Mouse (Mus musculus) duodenum, adult 2 months (tissue): ENCODE measurements around the gene Mrpl38. TPM values are rescaled to one million over a fixed set of nuclear protein-coding genes. Genes with fewer than 3 reads are reported as not detected.

Experiments
- polyA plus RNA-seq: library from polyadenylated mRNA; depleted of rRNA; stranded (reverse); fragments of >200 nt; gene quantifications from 2 replicates; pipeline ENCODE4 v1.2.3, GENCODE M21; 2012; ENCODE audit warnings: low replicate concordance; rRNA removed

The Mrpl38 gene
- polyA plus RNA-seq, result 57.3 and 106 TPM in 2 replicates

GRCm38 (mm10) chr11:116138468-116139138 lies at the start of gene Mrpl38:
Gene Mrpl38 (minus strand): TSS chr11:116138868.

GRCm38 (mm10) chr11:116167884-116168439 lies 29.3 kb upstream of the Mrpl38 start, which contains the start of gene Fbf1:
Gene Fbf1 (minus strand): TSS chr11:116168166.

GRCm38 (mm10) chr11:116130488-116131205 lies 8.0 kb downstream of the Mrpl38 start, which contains the start of gene Trim65:
Gene Trim65 (minus strand): TSS chr11:116131128.

GRCm38 (mm10) chr11:116127156-116127980 lies 11.3 kb downstream of the Mrpl38 start, which contains the start of gene Trim47:
Gene Trim47 (minus strand): TSS chr11:116127210.

GRCm38 (mm10) chr11:116086258-116087193 lies 52.1 kb downstream of the Mrpl38 start, which contains the start of gene Wbp2:
Gene Wbp2 (minus strand): TSS chr11:116086995.

Other genes with a start within 250 kb of the Mrpl38 start
- 0.71 and 1.8 TPM in 2 replicates for gene Smim5, start 238.9 kb downstream of the Mrpl38 start, polyA plus RNA-seq
- 6.3 and 7.1 TPM in 2 replicates for gene Smim6, start 226.9 kb downstream of the Mrpl38 start, polyA plus RNA-seq
- gene Sap30bp, start 205.6 kb downstream of the Mrpl38 start, polyA plus RNA-seq, result 20.5 and 22.2 TPM in 2 replicates
- gene Recql5, start 205.4 kb downstream of the Mrpl38 start, polyA plus RNA-seq, result 11.2 and 15.0 TPM in 2 replicates
- gene Itgb4, start 164.2 kb downstream of the Mrpl38 start, polyA plus RNA-seq, result 58.5 and 81.0 TPM in 2 replicates
- gene Galk1, start 126.1 kb downstream of the Mrpl38 start, polyA plus RNA-seq, result 75.5 and 95.6 TPM in 2 replicates
- gene H3f3b, start 110.9 kb downstream of the Mrpl38 start, polyA plus RNA-seq, result 118 and 156 TPM in 2 replicates
- gene Unk, start 108.5 kb downstream of the Mrpl38 start, polyA plus RNA-seq, result 16.6 and 27.4 TPM in 2 replicates
- gene Unc13d, start 60.9 kb downstream of the Mrpl38 start, polyA plus RNA-seq, result 5.5 and 11.2 TPM in 2 replicates
- 285 and 420 TPM in 2 replicates for gene Wbp2, start 51.9 kb downstream of the Mrpl38 start, polyA plus RNA-seq
- 36.2 and 37.8 TPM in 2 replicates for gene Trim47, start 11.7 kb downstream of the Mrpl38 start, polyA plus RNA-seq
- 10.0 and 11.2 TPM in 2 replicates for gene Trim65, start 7.7 kb downstream of the Mrpl38 start, polyA plus RNA-seq
- 4.7 and 8.8 TPM in 2 replicates for gene Fbf1, start 29.3 kb upstream of the Mrpl38 start, polyA plus RNA-seq
- gene Ten1, start 60.0 kb upstream of the Mrpl38 start, polyA plus RNA-seq, result 19.6 and 27.1 TPM in 2 replicates
- 87.1 and 95.2 TPM in 2 replicates for gene Acox1, start 60.2 kb upstream of the Mrpl38 start, polyA plus RNA-seq
- gene Evpl, start 99.2 kb upstream of the Mrpl38 start, polyA plus RNA-seq, result 5.0 and 6.3 TPM in 2 replicates
- 26.5 and 29.7 TPM in 2 replicates for gene Srp68, start 135.3 kb upstream of the Mrpl38 start, polyA plus RNA-seq
- gene Galr2, start 142.1 kb upstream of the Mrpl38 start, polyA plus RNA-seq, result 4.7 and 14.9 TPM in 2 replicates
- 12.6 and 16.3 TPM in 2 replicates for gene Exoc7, start 168.4 kb upstream of the Mrpl38 start, polyA plus RNA-seq
- 0.15 and 0.22 TPM in 2 replicates for gene Foxj1, start 196.5 kb upstream of the Mrpl38 start, polyA plus RNA-seq